ENCODE assay signal across 12 mouse cellular contexts in the genomic region with DNA sequence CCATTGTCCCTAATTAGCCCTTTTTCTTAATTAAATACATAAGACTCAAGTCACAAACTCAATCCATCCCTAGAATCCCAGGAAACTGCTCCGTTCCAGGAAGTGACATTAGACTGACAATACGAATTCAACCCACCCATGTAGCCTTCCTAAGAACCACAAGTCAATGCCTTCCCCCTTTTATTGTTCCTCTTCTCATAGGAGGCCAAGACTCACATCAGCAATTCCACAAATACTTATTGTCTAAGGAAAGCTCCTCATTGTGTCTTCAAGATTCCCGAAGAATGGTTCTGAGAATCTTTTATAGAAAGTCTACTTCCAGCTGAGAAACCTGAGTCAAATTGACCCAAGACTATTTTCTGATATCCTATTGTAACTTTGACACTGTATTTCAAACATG.
"Had no signal": no experiment of that assay in that cellular context is flagged by ENCODE, and none has a peak within 500 bp of the region (broad histone marks: within the 10 kb centered on the region; RNA-seq: fewer than 3 reads in every experiment).

No protein-coding gene starts in this region.

- DNase-seq: retina, postnatal 1 day; right cerebral cortex, adult 18-20 months; right cerebral cortex, postnatal 14 days; right cerebral cortex, postnatal 25 days; right cerebral cortex, postnatal 4 days; spleen, adult 18-20 months; thymus, adult 18-20 months; thymus, adult 2 months; thymus, postnatal 14 days; thymus, postnatal 25 days; thymus, postnatal 36 days; thymus, postnatal 4 days had no signal
